Mouse (Mus musculus) embryo, embryonic 9.5 days (tissue): ENCODE data around the gene Chic2.
A peak's percentile ranks its signal among the peaks of the same experiment; 100 is the strongest.

ENCODE experiments used
- DNase-seq: peaks from one replicate; pipeline ENCODE4 v3.0.0-alpha.2; 2017; ENCODE audit errors: extremely low spot score

The Chic2 gene

DNA sequence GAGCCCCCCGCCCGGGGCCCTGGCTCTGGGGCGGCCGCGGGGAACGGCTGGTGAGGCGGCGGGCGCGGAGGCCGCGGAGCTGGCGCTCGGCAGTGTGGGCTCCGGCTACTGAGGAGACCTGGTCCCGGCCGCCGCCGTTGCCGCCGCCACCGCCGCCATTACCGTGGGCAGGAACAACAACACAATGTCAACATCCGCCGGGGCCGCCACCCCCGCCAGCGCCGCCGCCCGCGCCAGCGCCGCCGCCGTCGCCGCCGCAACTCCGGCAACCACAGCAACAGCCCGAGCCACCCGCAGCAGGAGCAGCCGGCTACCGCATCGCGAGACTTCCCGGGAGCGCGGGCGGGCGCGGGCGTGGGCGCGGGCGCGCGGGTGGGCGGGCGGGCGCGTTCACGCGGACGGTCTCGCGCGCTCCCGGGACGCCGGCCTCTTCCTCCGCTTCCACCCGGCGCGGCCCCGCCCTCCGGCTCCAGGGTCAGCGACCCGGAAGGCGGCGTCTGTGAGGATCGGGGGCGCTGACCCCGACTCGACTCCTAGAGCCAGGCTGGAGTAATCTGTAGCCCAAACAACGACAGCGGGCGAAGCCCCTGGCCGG is at the start of gene Chic2:
Chic2 (minus strand) TSS at position 465 of the 595 bp plus-strand sequence.
- peak; percentile 92 for DNase-seq

DNA sequence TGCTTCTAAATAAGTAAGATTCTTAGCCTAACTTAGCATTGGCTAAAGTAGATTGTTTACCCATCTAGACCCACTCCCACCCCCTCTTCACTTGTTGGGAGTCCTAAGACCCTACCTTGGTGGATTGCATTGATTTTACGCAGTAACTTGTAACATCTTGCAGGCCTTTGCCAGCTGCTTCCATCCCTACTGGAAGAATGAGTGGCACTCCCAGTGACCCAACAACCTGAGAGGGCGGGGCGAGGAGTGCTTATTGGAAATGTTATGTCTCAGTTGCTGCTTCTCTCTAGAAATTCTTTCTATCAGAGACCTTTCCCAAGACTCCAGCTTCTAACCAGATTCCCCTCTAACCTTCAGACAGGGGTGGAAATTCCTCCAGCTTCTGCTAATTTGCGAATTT is 41.3 kb upstream of the Chic2 start:
- DNase-seq: no peak

DNA sequence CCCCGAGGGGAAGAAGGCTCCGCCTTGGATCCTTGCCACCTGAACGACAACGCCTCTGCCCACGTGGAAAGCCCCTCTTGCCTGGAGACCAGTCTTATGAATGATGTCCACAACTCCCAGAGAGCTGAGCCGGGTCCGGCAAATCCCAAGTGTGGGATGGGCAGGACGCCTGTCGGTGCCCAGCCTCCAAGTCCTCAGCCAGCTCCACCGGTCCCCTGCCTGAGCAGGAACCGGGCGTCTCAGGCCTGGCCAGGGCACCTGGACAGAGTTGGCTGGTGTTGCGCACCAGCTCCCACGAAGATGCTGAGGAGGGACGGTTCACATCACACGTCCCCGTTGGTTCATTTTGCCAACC is 40.9 kb upstream of the Chic2 start:
- DNase-seq: peak; percentile 16

GRCm38 (mm10) chr5:75084871-75085520 is 40.4 kb upstream of the Chic2 start:
- peak; percentile 22 for DNase-seq

DNA sequence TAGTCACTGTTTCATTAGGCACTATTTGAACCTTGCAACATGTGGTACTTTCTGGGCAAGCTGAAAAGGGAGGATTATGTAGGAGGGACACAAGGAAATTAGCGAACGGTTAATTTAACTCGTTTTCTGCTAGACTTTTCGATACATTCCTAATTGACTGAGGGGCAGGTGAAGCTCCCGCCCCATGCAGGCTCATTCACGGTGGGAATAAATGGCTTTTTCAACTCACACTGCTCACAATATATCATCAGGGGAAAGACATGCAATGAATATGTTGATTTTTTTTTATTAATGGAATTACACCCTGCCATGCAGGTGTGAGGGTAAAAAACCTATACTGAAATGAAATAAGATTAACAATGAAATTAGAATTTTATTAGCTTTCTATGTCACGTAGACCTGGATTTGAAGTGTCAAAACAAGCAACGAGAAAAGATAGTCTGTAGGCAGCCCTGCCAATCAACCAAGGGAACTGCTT is 39.9 kb upstream of the Chic2 start:
- DNase-seq: no peak

DNA sequence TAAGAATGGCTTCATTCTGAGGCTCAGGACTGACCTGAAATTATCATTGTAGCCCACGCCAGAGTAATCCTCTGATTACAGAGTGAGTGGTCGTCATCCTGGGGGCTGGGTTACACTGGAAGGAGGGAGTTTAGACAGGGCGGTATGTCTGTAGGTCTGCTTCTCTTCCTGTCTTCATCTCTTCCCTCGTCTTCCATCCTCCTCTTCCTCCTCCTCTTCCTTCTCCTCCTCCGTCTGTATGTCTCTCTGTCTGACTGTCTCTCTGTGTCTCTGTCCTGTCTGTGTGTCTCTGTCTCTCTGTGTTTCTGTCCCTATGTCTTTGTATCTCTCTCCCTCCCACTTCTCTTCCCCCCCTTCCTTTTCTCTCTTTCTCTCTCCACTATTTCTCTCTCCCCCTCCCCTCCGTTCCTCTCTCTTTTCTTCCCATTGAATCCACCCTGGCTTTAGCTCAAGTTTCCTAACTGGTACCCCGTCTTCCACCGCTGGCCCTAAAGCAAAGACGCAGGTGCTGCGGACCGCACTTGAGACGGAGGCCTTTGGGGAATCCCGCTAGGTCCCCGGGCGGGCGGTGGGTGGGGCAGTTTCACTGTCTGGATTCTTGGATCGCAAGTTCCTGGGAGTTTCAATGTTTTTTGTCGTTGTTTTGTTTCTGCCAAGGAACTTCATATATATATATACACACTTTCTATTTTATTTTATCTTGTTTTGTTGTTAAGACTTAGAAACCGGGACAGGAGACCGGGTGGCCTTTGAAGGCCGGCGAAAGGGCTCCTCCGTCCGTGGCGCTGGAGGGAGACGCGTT is 39.2 kb upstream of the Chic2 start:
- peak; percentile 35 for DNase-seq

DNA sequence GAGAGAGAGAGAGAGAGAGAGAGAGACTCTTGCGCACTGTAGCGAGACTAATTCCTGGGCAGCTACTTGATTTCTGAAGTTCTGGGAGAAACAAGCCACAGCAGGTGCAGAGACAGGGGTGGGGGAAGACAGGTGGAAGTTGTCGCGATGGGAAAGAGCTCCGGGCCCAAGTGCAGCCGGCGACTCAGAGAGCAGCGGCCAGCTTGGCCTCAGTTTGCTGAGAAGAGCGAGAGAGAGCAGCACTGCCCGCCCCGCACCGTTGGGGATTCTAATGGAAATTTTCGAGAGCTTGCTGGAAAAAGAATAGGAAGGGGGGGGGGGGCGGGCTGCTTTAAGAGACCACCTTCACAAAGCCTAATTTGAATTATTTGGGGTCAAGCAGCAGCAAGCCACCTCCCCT is 38.5 kb upstream of the Chic2 start:
- peak; percentile 47 for DNase-seq

DNA sequence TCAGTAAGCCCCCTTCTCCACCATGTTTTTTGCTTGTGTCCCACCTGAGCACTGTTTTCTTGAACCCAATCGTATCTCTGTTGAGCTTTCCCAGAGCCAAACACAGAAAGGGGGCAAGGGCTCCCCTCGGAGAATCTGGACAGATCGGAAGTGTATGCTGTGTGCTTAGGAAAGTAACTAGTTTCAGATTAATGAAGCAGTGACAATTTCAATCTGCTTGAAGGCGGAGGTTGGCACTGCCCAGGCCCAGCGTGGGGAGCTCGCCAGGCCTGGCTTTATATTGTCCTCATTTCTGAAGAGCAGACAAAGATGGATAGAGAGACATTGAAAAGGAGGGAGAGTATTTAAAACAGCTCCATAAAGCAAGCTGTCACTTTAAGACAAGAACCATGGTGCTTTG is 37.9 kb upstream of the Chic2 start:
- no peak for DNase-seq

DNA sequence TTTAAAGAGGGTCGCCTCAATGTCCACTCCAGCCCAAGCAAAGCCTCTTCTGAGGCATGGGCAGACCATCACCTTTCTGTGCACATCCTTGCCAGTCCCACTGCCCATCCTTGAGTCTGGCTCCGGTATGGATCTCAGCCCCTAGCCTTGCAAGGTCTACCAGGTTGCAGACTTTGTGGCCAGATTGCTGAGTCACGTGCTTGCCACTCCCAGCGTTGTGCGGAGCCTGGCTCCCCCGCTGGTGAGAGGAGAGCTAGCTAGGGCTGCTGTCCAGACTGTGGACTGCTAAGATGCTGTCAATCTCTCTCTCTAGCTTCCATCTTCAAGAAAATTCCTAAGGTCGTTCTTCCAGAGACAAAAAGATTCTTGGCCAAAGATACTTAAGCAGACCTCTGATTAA is 35.0 kb upstream of the Chic2 start:
- peak; percentile 41 for DNase-seq

DNA sequence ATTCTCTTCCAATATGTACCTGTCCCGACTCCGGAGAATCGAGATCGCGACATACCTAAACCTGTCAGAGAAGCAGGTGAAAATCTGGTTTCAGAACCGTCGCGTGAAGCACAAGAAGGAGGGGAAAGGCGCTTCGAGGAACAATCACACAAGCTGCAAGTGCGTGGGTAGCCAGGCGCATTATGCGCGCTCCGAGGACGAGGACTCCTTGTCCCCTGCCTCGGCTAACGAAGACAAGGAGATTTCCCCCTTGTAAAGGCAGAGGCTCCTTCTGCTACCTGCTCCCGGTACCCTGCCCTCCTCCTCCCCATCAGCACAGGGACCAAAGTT is 32.4 kb upstream of the Chic2 start:
- peak; percentile 42 for DNase-seq

- DNase-seq: peak; percentile 29
Observed at GRCm38 (mm10) chr5:75076326-75077050, 31.9 kb upstream of the Chic2 start.

DNA sequence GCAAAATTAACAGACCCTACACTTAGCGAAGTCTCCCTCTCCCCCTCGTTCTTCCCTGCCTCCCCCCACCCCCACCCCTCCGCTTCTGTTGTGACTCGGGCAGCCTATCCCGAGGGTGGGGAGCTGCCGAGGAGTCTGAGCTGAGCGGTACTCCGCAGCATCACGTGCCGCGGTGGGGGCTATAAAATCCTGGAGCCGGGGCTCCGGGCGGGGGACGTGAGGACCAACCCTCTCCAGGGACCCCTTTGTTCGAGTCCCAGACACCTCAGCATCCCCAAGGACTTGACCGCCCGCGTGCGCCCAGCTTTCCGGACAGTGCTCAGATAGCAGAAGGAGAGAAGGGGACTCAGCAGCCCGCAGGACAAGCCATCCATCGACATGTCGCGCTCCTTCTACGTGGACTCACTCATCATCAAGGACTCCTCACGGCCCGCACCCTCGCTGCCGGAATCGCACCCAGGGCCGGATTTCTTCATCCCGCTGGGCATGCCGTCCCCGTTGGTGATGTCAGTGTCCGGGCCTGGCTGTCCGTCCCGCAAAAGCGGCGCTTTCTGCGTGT is 30.9 kb upstream of the Chic2 start, which contains the start of gene Gsx2:
Gsx2 (plus strand) TSS at position 219 of the 559 bp plus-strand sequence.
- peak; percentile 46 for DNase-seq

DNA sequence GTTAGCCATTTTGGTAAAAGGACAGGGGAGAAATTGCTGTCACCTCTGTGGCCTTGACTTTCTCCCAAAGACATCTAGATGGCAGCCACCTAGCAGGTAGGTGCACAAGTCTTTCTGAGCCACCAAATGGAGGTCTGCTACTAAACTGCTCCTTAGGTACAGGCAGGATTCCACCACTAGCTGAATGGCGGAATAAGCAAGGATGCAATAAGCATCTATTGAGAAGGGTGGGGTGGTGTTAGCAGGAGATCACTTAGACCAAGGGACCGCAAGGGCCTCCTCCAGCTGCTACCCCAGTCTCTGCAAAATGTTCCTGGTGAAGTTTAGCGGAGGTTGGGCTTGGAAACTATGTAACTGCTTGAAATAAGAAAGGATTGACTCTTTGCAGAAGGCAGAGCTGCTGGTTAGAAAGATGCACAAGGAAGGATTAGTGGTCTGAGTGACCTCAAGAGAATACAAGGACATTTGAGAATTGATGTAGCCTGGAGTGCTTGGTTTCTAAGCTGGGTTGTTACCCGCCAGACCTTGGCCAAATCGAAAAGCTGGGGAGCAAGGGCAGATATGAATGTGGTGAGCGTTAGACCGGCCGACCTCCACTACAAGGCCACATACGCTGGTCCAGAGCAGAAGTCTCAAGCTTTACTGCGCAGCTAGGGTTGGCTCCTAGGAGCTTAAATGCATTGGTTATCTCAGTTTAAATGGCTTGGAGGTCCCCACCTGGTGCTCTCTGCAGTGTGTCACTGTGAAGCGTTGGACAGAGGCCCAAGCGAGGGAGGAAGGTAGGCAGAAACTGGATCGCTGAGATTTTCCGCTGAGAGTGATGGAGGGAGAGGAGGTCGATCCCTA is 30.2 kb upstream of the Chic2 start:
- peak; percentile 35 for DNase-seq

GRCm38 (mm10) chr5:75074132-75074531 is 29.6 kb upstream of the Chic2 start:
- no peak for DNase-seq

DNA sequence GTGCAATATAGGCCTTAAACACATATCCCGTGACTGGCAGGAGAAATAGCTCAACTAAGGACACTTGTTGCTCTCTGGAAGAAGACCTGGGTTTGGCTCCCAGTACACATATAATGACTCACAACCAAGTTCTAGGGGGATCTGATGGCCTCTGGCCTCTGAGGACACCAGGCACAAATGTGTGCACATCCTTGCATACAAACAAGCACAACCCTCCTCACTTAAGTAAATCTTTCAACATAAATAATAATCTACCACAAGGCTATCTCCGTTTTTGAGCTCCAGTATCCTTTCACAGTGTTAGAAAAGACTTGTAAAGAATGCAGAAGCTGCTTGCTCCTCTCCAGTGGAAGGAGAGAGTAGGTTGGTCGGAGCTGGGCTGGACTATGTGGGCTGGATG is 29.1 kb upstream of the Chic2 start:
- no peak for DNase-seq

DNA sequence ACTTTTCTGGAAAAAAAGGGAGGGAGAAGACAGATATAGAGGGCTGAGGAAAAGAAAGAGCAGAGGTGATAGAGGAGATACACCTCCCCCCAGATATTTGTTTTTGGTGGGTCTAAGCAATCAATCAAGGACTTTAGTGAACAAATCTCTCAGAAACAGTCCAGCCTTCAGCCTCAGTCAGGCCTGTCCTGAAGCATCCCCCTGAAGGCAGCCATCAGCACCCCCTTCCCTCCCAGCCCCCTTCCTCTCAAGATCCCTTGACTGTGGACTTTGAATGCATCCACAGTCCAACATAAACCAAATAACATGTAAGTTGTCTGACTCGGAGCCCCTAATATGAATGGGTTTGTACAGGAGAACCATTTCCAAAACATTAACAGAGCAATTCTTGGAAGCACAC is 28.6 kb upstream of the Chic2 start:
- peak; percentile 2 for DNase-seq

DNA sequence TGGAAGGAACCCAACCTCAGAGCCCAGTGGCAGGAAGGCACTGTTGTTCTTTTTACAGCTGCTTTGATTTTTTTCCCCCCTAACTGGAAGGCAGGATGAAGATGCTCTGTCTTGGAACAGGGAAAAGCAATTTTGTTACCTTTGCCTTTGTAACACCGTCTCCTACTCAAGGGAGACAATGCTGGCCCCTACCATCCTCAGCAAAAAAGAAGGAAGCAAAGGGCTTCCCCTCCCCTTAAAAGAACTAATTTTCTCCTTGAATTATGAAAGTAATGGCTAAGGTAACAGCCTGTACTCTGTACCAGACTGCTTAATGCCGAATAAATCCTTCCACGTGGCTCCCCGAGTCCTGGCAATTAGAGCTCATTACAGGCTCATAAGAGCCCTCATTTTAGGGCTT is 28.0 kb upstream of the Chic2 start:
- DNase-seq: no peak

GRCm38 (mm10) chr5:75071951-75072350 is 27.4 kb upstream of the Chic2 start:
- peak; percentile 46 for DNase-seq

DNA sequence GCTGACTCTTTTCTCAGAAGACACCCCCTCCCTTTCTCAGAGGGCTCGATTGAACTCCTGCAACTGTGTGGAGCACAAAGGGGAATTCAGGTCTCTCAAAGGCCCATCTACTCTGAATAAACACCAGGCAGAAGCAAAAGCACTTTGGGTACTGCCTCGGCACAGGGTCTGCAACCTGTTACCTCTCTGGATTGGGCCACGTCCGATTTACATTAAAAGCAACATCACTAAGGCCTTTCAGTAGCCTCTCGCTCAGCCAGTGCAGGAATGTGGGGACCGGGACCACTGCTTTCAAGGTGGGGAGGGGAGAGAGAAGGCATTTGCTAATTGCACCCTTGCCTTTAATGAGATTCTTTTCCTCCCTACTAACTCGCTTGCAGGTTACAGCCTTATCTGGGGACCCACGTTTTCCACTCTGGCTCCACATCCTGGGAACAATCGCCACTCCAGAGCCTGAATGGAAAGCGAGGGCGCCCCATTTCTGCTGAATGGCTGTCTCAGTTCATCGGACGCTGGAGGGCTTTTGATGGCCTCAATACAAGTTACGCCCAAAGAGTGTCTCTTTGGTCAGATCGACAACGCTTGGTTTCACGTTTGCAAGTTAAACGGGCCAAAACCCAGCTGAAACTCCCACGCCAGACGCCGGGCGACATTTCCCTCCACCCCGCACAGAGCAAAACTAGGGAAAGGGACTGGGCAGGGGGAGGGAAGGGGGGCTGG is 26.2 kb upstream of the Chic2 start:
- DNase-seq: peak; percentile 62

GRCm38 (mm10) chr5:75070132-75070531 is 25.6 kb upstream of the Chic2 start:
- peak; percentile 52 for DNase-seq
